Mouse (Mus musculus): Measurements from ENCODE around the gene Tnfaip3. TPM values are rescaled to one million over a fixed set of nuclear protein-coding genes. Genes with fewer than 3 reads are reported as not detected.

Gene Tnfaip3
- polyA plus RNA-seq (2014; fragmentation: Illumina TruSeq; extraction: RNeasy Lipid Tissue Mini Kit (QIAGEN cat#74804); ENCODE audit: low read depth, low replicate concordance): 0.98 TPM

DNA sequence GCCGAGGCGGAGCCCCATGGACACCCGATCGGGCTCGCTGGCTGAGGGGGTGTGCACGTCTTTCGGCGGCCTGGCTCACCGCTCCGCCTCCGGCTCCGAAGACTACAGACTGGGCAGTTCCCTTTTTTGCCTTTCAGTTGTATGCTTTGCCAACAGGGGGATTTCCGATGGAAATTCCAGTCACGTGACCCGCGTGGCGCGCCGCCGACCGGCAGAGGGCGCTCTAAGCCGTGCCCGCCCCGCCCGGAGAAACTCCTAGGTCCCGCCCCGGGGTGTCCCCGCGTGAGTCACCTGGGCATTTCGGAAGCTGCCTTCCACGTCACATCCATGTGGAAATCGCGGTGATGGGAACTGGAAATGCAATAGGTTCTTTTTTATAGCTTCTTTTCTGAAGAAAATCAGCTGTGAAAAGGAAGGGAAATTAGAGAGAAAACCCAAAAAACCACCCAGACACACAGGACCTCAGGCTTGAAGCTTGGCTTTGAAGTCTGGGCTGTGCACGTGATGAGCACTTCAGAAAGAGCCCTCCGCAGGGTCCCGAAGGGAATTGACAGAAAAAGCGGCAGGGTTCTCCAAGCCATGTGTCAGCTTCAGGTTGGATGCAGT is at the start of gene Tnfaip3:
Gene Tnfaip3, minus strand, starts transcription at position 401 of the 606 bp plus-strand sequence.

Other genes starting within 250 kb of the Tnfaip3 start
- gene Gm4922, start 228.9 kb downstream of the Tnfaip3 start, polyA plus RNA-seq (2014; fragmentation: Illumina TruSeq; extraction: RNeasy Lipid Tissue Mini Kit (QIAGEN cat#74804); ENCODE audit: low read depth, low replicate concordance): not detected
- 183 TPM for gene Perp, start 170.6 kb downstream of the Tnfaip3 start, polyA plus RNA-seq (2014; fragmentation: Illumina TruSeq; extraction: RNeasy Lipid Tissue Mini Kit (QIAGEN cat#74804); ENCODE audit: low read depth, low replicate concordance)

All from liver, adult 10 weeks (tissue).